Mouse (Mus musculus) olfactory bulb, adult 2 months (tissue): ENCODE measurements around the gene Crebbp. TPM values are rescaled to one million over a fixed set of nuclear protein-coding genes. Genes with fewer than 3 reads are reported as not detected.
"Not testable (repeated sequence)": the region's sequence is repeated elsewhere in the genome, so short reads cannot be mapped to it uniquely, and the experiment has no call there.

Source experiments
- H3K27ac ChIP-seq: fragments of 200-500 bp; 2 replicates; pipeline ENCODE4 v1.5.1; 2012; ENCODE audit warnings: low read depth, low read length; ENCODE audit not compliant: insufficient read depth
- H3K4me1 ChIP-seq: fragments of 200-500 bp; 2 replicates; pipeline ENCODE4 v1.6.1; 2012; ENCODE audit warnings: low read length; ENCODE audit not compliant: control insufficient read depth, insufficient read depth
- H3K4me3 ChIP-seq: fragments of 200-500 bp; 2 replicates; pipeline ENCODE4 v1.5.1; 2012; ENCODE audit warnings: mild to moderate bottlenecking, low read depth, low read length, moderate library complexity; ENCODE audit not compliant: insufficient read depth
- CTCF ChIP-seq: fragments of 200-500 bp; IDR thresholded peaks from 2 replicates; pipeline ENCODE4 v1.5.1; 2012; ENCODE audit warnings: low read depth, mild to moderate bottlenecking, low read length, moderate library complexity; ENCODE audit not compliant: insufficient read depth
- POLR2A ChIP-seq: fragments of 200-500 bp; IDR thresholded peaks from 2 replicates; pipeline ENCODE4 v1.6.1; 2012; ENCODE audit warnings: mild to moderate bottlenecking, low read depth, low read length, moderate library complexity; ENCODE audit not compliant: insufficient read depth
- WGBS: fragments of 180-500 bp; shearing (Covaris S2); methylation state at CpG from one replicate; pipeline ENCODE4 v1.1.7; 2018; 5-methylcytosine and 5-hydroxymethylcytosine counted together
- polyA plus RNA-seq: library from polyadenylated mRNA; stranded (reverse); fragments of >200 nt; gene quantifications from 2 replicates; pipeline ENCODE4 v1.2.4, GENCODE M21; 2012; ENCODE audit warnings: low replicate concordance; ENCODE audit not compliant: missing spikeins, insufficient read depth, insufficient read length

Crebbp gene
- polyA plus RNA-seq, result 56.2 and 91.1 TPM in 2 replicates

DNA sequence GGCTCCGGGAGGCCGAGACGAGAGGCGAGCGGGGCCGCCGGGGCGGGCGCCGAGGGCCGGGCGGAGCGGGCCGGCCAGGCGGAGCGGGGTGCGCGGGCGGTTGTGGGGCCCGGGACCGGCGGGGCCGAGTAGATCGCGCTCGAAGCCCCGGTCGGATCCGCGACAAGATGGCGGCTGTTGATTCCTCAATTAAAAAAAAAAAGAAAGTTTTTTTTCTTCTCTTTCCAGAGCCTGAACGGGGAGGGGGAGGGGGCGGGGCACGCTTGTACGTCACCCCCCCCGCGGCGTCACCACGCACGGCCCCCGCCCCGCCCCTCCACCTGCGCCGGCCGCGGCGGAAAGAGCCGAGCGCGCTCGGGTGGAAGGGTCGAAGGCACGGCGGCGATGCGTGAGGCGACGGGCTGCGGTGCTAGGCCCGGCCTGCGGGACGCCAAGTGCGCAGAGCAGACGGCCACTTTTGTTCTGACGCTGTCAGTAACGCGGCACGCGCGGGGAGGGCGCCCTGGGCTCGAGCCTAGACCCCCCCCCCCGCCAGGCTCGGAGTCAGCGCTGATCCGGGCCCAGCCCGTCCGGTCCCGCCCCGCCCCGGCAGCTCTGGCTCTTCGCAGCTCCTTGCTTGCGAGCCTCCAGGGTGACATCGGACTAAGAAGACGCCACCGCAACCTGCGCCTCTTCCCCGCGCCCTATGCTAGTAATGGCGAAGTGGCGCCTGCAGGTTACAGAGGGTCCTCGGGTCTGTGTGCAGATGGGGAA is at the start of gene Crebbp:
Gene Crebbp, minus strand, starts transcription at position 199 of the 753 bp plus-strand sequence.
- 5% methylated on average over 90 of the region's 92 CpGs for WGBS
- Histone ChIP-seq H3K4me1 (peaks cover 8% of the 10 kb centered on the region), H3K27ac (peak within 1 kb of the TSS; percentile 62), H3K4me3 (peak within 1 kb of the TSS; percentile 99)
- TF ChIP-seq POLR2A (peak; percentile 75), CTCF (no peak)

DNA sequence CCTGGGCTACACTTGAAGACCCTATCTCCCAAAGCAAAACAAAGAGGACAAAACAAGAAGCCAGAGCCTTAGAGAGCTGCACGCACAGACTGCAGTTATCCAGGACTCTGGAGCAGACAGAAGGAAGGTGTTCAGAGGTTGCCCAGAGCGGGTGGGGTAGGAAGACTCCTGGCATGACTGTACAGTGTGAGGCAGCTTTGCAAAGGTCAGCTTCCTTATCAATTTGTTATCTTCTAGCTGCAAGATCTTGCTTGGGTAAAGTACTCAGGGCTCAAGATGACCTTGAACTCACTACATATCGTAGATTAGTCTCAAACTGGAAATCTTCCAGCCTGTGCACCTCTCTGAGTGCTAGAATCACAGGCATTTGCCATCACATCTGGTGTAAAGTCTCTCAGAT is 49.7 kb upstream of the Crebbp start:
- 93% methylated on average over 3 of the region's 3 CpGs for WGBS
- no peak overlapping the region for H3K27ac ChIP-seq
- H3K4me1 ChIP-seq, result peaks cover 8% of the 10 kb centered on the region
- TF ChIP-seq CTCF (no peak), POLR2A (no peak)
- H3K4me3 ChIP-seq, result no peak overlapping the region

DNA sequence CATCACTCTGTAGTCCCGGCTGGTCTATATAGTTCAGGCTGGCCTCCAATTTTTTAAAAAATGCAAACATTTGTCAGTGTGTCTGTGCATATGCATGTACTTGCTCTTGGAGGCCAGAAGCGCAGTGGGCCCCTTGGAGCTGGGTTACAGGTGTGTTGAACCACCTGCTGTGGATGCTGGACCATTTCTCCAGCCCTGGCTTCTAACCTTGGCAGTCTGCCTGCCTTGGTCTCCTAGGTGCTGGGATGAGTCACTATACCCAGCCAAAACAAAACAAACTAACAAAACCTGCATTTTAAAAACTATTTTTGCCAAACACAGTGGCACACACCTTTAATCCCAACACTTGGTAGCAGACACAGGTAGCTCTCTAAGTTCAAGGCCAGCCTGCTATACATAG is 43.7 kb upstream of the Crebbp start:
- TF ChIP-seq POLR2A (no peak), CTCF (no peak)
- WGBS, result 96% methylated on average over 2 of the region's 2 CpGs
- Histone ChIP-seq H3K4me1 (no peaks in the 10 kb centered on the region), H3K27ac (no peak overlapping the region), H3K4me3 (no peak overlapping the region)

DNA sequence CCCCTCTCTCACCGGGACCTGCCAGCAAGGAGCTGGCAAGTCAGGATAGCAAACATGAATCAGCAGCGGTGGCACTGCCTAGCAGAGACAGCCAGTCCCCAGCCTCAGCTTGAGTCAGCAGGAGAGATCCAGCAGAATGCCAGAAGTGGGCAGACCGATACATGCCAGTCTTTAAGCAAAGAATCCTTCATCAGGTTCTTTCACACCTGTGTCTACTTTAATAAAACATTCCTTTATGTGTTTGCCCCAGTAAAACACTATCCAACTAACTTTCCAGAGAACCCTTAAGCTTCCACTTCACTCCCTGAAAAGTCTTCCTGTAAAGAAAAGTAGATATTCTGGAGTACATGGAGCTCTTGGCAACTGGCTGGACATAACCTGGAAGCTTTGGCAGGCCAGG is 35.0 kb upstream of the Crebbp start:
- Histone ChIP-seq H3K4me3 (no peak overlapping the region), H3K27ac (no peak overlapping the region), H3K4me1 (no peaks in the 10 kb centered on the region)
- WGBS, result 91% methylated on average over 3 of the region's 3 CpGs
- TF ChIP-seq CTCF (no peak), POLR2A (no peak)

DNA sequence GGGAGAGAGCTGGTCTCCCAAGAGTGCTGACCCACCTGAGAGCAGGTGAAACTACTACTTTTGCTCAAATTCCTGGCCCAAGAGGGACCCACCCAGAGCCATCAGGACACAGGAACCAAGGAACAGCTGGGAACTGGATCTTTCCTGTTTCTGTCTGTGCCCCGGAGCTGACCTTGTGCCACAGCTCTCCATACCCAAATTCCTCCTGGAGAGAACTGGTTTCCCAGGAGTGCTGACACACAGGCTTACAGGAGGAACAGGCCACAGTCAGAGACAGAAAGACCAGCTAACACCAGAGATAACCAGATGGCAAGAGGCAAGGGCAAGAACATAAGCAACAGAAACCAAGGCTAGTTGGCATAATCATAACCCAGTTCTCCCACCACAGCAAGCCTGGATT is 31.4 kb upstream of the Crebbp start:
- not testable (repeated sequence) for H3K27ac ChIP-seq, H3K4me3 ChIP-seq, H3K4me1 ChIP-seq
- WGBS, result 97% methylated on average over 1 of the region's 1 CpGs

DNA sequence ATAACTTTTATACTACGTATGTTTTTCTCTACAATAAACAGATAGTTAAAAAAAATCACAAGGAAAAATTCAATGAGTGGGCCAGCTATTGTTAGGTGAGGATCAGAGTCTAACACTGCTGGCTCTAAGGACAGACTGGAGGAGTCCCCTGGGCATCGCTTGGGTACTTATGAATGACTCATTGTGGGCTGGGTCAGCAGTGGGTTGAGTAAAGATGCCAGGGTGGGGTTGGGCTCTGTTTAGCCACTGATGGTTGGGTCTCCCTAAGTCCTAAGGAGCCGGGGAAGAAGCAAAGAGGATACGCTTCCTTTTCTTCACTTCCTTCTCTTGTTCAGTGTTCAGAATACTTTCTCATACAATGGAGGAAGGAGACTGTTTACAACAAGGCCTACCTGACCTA is 22.3 kb upstream of the Crebbp start:
- no peaks in the 10 kb centered on the region for H3K4me1 ChIP-seq
- H3K27ac ChIP-seq, result no peak overlapping the region
- WGBS, result 76% methylated on average over 4 of the region's 4 CpGs
- no peak overlapping the region for H3K4me3 ChIP-seq
- TF ChIP-seq POLR2A (no peak), CTCF (no peak)

DNA sequence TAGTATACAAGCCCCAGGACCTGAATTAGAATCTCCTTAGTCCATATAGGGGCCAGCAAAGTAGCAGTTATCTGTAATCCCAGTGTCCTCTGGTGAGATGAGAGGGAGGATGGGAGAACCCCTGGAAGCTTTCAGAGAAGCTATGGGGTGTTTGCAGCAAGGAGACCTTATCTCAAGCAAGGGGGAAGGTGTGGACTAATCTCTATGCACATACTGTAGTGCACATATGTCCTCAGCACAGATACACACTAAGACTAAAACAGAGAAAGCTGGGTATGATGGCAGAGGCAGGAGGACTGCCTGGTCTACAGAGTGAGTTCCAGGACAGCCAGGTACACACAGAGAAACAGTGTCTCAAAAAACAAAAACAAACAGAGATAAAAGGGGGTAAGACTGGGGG is 21.8 kb upstream of the Crebbp start:
- TF ChIP-seq CTCF (no peak), POLR2A (no peak)
- no peaks in the 10 kb centered on the region for H3K4me1 ChIP-seq
- H3K4me3 ChIP-seq, result no peak overlapping the region
- no peak overlapping the region for H3K27ac ChIP-seq

DNA sequence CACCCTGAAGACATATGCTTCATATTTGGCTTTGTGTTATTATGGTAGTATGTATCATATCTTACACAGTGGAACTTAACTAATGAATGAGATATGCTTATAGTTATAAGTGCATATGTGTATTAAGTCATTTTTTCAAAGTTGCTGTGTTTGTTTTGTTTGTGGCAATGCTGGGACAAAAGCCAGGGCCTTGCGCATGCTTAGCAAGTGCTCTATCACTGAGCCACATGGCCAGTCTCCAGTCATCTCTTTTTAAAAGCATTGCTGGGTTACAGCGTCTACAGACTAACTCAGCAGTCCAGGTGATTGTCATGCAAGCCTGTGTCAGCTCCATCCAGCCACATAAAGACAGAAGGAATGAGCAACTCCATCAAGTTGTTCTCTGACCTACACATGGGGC is 12.0 kb upstream of the Crebbp start:
- Histone ChIP-seq H3K27ac (no peak overlapping the region), H3K4me3 (no peak overlapping the region), H3K4me1 (no peaks in the 10 kb centered on the region)
- TF ChIP-seq POLR2A (no peak), CTCF (no peak)
- WGBS, result 82% methylated on average over 2 of the region's 2 CpGs

DNA sequence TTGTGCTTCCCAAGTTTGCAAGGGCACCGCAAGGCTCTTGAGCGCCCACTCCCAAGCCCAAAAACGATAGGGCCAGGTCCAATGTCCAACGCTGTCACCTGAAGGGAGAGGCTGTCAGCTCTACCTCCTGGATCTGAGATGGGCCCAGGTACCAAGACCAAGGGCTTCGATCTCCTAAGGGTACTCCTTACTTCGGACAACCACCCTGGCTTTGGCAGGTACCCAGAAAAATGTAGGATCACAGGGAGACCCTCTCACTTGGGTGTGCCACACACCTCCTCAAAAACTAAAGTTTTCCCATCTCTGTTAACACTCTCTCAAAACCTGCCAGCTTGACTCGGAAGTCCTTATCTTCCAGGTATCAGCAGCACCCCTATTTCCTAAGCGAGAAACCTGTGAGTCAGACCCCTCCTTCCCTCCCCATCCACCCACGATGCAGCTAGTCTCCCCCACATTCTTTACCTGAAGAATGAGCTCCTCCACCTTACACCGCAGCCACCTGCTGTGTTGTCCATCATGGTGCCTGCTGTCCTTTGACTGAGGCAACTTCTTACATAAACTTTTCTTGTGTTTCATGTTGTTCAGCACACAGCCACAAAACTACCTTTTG is 939 bp upstream of the Crebbp start:
- TF ChIP-seq POLR2A, result no peak
- TF ChIP-seq CTCF, result no peak
- Histone ChIP-seq H3K27ac (no peak overlapping the region), H3K4me1 (peaks cover 8% of the 10 kb centered on the region), H3K4me3 (peak overlapping the region; percentile 82)
- WGBS, result 48% methylated on average over 10 of the region's 10 CpGs
